Mouse (Mus musculus) brown adipose tissue, adult 24 weeks (tissue): Measurements from ENCODE around the gene Dstyk. TPM values are rescaled to one million over a fixed set of nuclear protein-coding genes. Genes with fewer than 3 reads are reported as not detected.
"Not testable (repeated sequence)": the region's sequence is repeated elsewhere in the genome, so short reads cannot be mapped to it uniquely, and the experiment has no call there.

Experiments
- H3K27ac ChIP-seq: fragments of 200-500 bp; replicated peaks from 2 replicates; pipeline ENCODE4 v1.5.1; 2012; ENCODE audit warnings: low read depth, mild to moderate bottlenecking, low read length
- H3K4me1 ChIP-seq: fragments of 200-500 bp; 2 replicates; pipeline ENCODE4 v1.6.1; 2012; ENCODE audit warnings: low read length, mixed read lengths; ENCODE audit not compliant: control insufficient read depth, insufficient read depth, insufficient read length
- H3K4me3 ChIP-seq: fragments of 200-500 bp; 2 replicates; pipeline ENCODE4 v1.5.1; 2012; ENCODE audit warnings: low read depth, mild to moderate bottlenecking, low read length, moderate library complexity; ENCODE audit not compliant: insufficient read depth
- polyA plus RNA-seq: library from polyadenylated mRNA; stranded (reverse); fragments of >200 nt; gene quantifications from 2 replicates; pipeline ENCODE4 v1.2.4, GENCODE M21; 2012; ENCODE audit not compliant: missing spikeins, insufficient read depth, insufficient read length

The Dstyk gene
- polyA plus RNA-seq, 1 experiment: 7.7 TPM

GRCm38 (mm10) chr1:132449742-132450141 lies 32.4 kb downstream of the Dstyk start:
- Histone ChIP-seq H3K4me1 (no peaks in the 10 kb centered on the region), H3K4me3 (no peak overlapping the region), H3K27ac (no peak overlapping the region)

- H3K4me3 ChIP-seq: no peak overlapping the region
- no peak overlapping the region for H3K27ac ChIP-seq
- no peaks in the 10 kb centered on the region for H3K4me1 ChIP-seq
These were observed 47.3 kb downstream of the Dstyk start for GRCm38 (mm10) chr1:132464651-132465050.

DNA sequence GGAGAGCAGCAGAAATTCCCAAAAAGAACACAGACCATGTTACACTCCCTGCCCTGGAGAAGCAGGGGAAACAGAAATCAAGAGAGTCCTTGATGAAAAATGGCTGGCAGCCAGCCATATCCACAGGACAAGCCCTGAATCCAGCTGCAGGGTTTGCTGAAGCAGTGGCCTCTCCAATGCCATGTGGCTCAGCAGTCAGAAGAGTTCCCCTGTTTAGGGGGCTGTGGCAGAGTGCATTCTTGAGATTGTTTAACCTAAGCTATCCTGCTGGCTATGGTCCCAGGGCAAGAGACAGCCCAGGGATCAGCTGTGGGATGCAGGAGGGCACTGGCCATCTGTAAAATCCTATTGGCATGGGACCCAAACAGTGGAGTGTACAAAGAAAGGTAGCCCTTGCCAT lies 51.6 kb downstream of the Dstyk start:
- Histone ChIP-seq H3K4me1 (no peaks in the 10 kb centered on the region; the same call in 1 of the 2 replicates), H3K27ac (no peak overlapping the region), H3K4me3 (no peak overlapping the region)

DNA sequence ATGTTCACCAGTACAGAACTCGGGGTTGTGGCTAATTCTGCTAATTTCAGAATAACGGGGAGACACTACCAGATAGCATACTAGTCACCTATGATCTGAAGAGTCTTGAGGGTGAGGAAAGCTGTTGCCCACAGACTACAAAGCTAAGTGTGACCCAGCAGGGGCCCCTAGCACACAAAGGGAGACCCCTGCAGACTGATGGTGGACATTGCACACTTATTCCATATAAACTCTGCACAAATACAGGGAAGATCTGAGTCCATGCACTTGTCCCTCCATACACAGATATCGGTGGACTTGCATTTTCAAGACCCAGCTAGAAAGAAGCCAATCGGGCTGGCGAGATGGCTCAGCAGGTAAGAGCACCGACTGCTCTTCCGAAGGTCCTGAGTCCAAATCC lies 52.2 kb downstream of the Dstyk start:
- Histone ChIP-seq H3K4me1 (no peaks in the 10 kb centered on the region; the same call in 1 of the 2 replicates), H3K27ac (no peak overlapping the region)

DNA sequence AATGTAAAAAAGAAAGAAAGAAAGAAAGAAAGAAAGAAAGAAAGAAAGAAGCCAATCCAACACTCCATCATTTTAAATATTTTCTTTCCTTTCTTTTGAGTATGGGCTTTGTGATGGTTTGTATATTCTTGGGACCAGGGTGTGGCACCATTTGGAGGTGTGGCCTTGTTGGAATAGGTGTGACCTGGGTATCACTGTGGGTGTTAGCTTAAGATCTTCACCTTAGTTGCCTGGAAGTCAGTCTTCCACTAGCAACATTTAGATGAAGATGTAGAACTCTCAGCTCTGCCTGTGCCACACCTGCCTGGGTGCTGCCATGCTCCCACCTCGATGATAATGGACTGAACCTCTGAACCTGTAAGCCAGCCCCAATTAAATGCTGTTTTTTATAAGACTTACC lies 52.7 kb downstream of the Dstyk start:
- H3K27ac ChIP-seq, H3K4me3 ChIP-seq, H3K4me1 ChIP-seq: not testable (repeated sequence)

More for the DNA sequence above, 52.2 kb downstream of the Dstyk start:
- no peak overlapping the region for H3K4me3 ChIP-seq

DNA sequence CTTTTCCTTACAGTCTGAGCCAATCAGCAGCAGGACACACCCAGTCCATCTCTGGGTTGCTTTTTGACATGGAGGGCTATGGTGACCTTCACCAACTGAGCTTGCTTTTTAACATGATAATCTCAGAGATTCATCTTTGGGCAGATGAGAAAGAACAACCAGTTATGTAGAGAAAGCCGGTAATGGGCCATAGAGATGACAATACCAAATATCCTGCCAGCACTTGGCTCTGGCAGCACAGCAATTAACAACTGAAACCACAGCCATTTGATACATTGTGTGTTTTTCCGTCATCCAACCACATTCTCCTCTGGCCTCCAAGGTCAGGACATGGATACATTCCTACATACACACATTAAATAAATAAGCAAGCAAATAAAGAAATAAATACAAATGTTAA lies 53.7 kb downstream of the Dstyk start:
- H3K4me3 ChIP-seq: no peak overlapping the region
- H3K4me1 ChIP-seq: no peaks in the 10 kb centered on the region; the same call in 1 of the 2 replicates
- H3K27ac ChIP-seq: no peak overlapping the region

DNA sequence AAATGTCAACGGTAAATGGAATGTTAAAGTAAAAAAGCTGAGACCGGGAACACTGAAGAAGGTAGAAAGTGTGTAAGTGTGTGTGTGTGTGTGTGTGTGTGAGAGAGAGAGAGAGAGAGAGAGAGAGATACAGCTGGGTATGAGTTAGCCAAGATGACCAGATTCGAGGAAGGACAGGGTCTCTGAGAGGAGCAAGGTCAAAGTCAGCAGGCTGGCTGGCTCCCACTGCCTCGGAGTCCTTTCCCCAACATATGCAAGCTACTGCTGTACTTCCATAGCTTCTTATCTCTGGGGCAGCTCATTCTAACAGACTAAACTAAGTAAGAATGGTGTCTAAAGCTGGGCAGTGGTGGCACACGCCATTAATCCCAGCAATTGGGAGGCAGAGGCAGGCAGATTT lies 54.1 kb downstream of the Dstyk start:
- H3K27ac ChIP-seq: no peak overlapping the region
- H3K4me1 ChIP-seq: no peaks in the 10 kb centered on the region; the same call in 1 of the 2 replicates
- H3K4me3 ChIP-seq: no peak overlapping the region

DNA sequence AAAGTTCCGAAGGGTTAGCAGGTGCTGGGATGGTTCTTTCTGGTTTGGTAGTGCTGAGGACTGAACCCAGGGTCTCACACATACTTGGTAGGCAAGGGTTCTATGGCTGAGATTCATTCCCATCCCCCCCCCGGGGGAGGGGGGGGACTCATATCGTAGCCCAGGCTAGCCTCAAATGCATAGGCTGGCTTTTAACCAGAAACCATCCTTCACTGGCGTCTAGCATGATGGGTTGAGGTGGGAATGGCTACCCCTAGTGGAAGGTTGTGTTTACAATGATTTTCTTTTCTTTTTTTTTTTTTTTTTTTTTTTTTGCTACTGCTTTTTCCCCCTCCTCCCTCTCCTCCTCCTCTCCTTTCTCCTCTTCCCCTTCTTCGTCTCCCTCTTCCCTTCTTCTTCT lies 55.2 kb downstream of the Dstyk start:
- Histone ChIP-seq H3K27ac (no peak overlapping the region), H3K4me1 (no peaks in the 10 kb centered on the region; the same call in 1 of the 2 replicates), H3K4me3 (no peak overlapping the region)

GRCm38 (mm10) chr1:132474496-132474895 lies 57.1 kb downstream of the Dstyk start:
- Histone ChIP-seq H3K27ac (no peak overlapping the region), H3K4me3 (no peak overlapping the region), H3K4me1 (peaks cover 2% of the 10 kb centered on the region; the same call in 1 of the 2 replicates)

GRCm38 (mm10) chr1:132476575-132476927 lies 59.2 kb downstream of the Dstyk start:
- Histone ChIP-seq H3K27ac (peak overlapping the region; percentile 57), H3K4me3 (peak overlapping the region; percentile 69), H3K4me1 (0 out of 2 replicates have a peak, but pooled peaks cover 2% of the 10 kb centered on the region)

DNA sequence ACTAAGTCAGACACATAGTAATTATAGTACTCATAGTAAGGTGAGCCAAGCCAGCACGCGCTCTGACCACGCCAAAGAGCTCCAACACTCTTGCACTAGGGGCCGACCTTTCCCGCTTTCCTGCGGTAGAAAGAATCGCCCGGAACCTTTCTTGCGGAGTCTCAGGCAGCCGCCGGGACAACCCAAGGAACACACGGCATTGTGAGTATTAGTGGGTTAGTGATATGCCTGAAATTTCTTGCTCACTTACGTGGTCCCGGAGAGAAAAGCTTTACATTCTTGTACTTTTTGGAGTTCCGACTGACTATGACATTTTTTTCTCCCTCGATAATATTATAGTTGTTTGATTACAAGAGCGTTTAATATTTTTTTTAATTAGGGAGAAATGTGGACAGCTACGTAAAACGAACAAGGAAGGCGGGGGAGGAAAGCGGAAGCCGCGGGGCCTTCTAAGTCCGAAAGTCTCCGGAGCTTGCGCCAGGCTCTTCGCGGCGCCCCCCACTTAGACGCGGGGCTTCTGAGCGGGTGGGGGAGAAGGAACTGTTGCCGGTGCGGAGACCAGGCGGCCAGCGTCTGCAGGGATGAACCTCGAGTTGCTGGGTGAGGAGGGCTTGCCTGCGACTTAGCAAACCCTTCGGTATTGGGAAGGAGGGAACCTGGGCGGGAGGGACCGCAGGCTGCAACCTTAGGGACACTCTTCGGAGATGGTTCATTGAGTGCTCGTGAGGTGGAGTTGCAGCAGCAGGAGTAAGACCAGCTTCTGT lies 59.8 kb downstream of the Dstyk start, which contains the start of gene Rbbp5:
Gene Rbbp5, plus strand, starts transcription at position 438 of the 764 bp plus-strand sequence.
- peak within 1 kb of the TSS; percentile 70 for H3K27ac ChIP-seq
- 0 out of 2 replicates have a peak, but pooled peaks cover 2% of the 10 kb centered on the region for H3K4me1 ChIP-seq
- peak within 1 kb of the TSS; percentile 88 for H3K4me3 ChIP-seq

DNA sequence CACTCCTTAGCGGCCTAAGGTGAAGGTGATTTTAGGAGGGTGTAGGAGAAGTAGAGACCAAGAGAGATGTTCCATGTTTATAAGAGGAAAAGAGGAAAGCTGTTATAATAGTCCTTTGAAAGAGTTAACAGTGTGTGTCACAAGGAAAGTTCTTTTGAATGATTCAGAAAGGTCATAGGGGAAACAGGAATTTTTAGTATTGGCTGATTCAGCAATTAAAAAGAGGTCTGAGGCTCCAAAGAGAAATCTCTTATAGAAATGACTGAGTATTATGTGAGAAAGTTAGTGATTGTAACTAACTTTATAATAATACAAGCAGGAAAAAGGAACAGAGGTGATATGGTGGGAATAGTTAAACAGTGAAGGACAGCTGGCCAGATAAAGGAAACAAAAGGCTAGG lies 62.1 kb downstream of the Dstyk start:
- no peak overlapping the region for H3K4me3 ChIP-seq
- H3K4me1 ChIP-seq: 0 out of 2 replicates have a peak, but pooled peaks cover 2% of the 10 kb centered on the region
- H3K27ac ChIP-seq: no peak overlapping the region

GRCm38 (mm10) chr1:132481619-132482018 lies 64.3 kb downstream of the Dstyk start:
- Histone ChIP-seq H3K4me3 (no peak overlapping the region), H3K4me1 (0 out of 2 replicates have a peak, but pooled peaks cover 2% of the 10 kb centered on the region), H3K27ac (no peak overlapping the region)

DNA sequence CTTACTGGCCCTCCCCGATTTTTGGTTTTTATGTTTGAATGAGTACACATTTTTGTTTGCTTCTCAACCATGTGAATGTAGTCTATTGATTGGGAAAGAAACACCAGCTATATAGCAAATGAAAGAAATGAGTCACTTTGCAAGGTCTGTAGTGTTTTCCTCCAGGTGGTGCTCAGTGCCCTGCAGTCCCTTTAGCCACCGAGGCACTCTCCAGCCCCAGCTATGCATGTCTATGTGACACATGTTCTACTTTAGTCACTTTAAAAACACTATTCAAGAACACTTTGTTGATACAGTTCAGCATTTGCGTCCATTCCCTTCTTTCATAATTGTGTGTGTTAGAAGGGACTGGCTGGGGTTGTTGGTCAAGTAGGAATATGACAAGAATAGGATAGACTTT lies 65.9 kb downstream of the Dstyk start:
- H3K4me3 ChIP-seq: no peak overlapping the region
- H3K27ac ChIP-seq: no peak overlapping the region
- 0 out of 2 replicates have a peak, but pooled peaks cover 2% of the 10 kb centered on the region for H3K4me1 ChIP-seq

GRCm38 (mm10) chr1:132483759-132484158 lies 66.4 kb downstream of the Dstyk start:
- no peak overlapping the region for H3K27ac ChIP-seq
- H3K4me1 ChIP-seq: no peaks in the 10 kb centered on the region
- no peak overlapping the region for H3K4me3 ChIP-seq

- Histone ChIP-seq H3K4me3 (no peak overlapping the region), H3K27ac (no peak overlapping the region), H3K4me1 (no peaks in the 10 kb centered on the region)
These were observed 83.2 kb downstream of the Dstyk start for GRCm38 (mm10) chr1:132500535-132500934.
